Mouse (Mus musculus) kidney, adult 2 months (tissue): ENCODE measurements around the gene Adgrb2.

Experiments
- CTCF ChIP-seq: fragments of 200-500 bp; conservative IDR thresholded peaks from 2 replicates; pipeline ENCODE4 v1.5.1; 2011; ENCODE audit warnings: low read depth, mild to moderate bottlenecking, control low read depth, low read length, moderate library complexity, mixed read lengths; ENCODE audit not compliant: insufficient read depth, insufficient read length
- POLR2A ChIP-seq: fragments of 200-500 bp; IDR thresholded peaks from one replicate; pipeline ENCODE4 v1.6.1; 2011; ENCODE audit warnings: low read depth, low read length, control low read depth

DNA sequence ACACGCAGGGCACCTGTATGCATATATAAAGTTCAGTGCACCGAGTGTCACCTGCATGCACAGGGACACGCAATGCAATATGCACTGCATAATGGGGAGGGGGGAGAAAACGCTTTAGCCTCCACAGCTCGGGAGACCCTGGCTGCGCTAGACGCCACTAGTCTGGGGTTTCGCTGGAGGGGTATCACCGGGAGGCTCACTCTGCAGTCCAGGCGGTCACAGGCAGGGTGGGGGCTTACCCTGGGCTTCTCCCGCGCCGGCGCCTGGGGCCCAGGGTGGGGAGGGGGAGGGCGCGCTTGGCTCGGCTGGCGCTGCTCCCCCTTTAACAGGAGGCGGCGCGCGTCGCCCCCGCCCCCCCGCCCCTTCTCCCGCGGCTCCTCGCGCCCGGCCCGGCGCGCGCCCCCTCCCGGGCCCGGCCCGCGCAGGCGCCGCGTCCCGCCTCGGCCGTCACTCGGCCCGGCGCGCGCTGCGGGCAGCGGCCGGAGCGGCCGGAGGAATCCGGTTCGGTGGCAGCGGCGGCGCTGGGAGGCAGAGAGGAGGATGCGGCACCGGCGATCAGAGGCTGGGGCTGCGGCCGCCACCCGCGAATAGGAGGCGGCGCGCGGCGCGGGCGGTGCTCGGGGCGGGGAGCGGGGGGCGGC lies at the start of gene Adgrb2:
- TF ChIP-seq CTCF: no peak
- no peak for TF ChIP-seq POLR2A
